Mouse (Mus musculus): Measurements from ENCODE around the gene Inpp4a. TPM values are rescaled to one million over a fixed set of nuclear protein-coding genes. Genes with fewer than 3 reads are reported as not detected.

The Inpp4a gene
- polyA plus RNA-seq, 1 experiment from 2014 or later, result 7.8 TPM

DNA sequence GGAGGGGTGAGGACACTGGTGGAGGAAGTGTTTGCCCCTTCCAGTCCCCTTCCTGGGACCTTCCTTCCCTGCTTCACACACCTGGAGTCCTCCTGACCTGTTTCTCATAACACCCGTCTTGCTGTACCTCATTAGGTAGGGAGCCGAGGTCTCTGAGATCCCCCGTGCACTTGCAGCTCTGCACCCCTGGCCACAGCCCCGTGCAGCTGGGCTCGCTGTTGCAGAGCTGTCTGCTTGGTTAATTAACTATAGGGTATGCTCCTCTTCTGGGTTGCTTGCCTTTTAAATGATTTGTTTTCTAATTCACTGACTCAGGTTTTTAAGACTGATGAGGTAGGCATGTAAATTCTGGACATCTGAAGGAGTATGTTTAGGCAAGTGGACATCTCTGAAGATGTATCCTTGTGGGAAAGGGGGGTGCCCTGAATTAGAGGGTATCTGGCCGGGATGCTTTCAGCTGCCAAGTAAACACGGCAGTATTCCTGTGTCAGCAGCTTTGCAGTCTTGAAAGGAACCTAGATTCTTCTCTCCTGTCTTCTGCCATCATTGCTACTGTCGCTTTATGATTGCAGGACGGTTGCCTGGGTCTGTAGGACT is 6.1 kb downstream of the Inpp4a start:
- Histone ChIP-seq H3K9ac (ENCODE audit: low read depth, low read length) (no peak overlapping the region), H3K4me3 (ENCODE audit: low read depth, low read length) (no peak overlapping the region), H3K27me3 (replicated peaks; ENCODE audit: control insufficient read depth, insufficient read depth, low read length) (no peaks in the 10 kb centered on the region), H3K9me3 (ENCODE audit: control insufficient read depth) (no peaks in the 10 kb centered on the region), H3K4me2 (replicated peaks; ENCODE audit: low read depth) (no peak overlapping the region), H3K27ac (ENCODE audit: low read depth, low read length) (no peak overlapping the region), H3K4me1 (replicated peaks; ENCODE audit: control insufficient read depth, insufficient read depth, low read length) (0 out of 2 replicates have a peak, but pooled peaks cover 4% of the 10 kb centered on the region), H3K36me3 (ENCODE audit: control insufficient read depth, insufficient read depth) (no peaks in the 10 kb centered on the region)
- WGBS, result 61% methylated on average over 9 of the region's 9 CpGs
- no peak for TF ChIP-seq CTCF (IDR thresholded peaks at IDR 0.05; ENCODE audit: low read depth)
- no peak for ATAC-seq

DNA sequence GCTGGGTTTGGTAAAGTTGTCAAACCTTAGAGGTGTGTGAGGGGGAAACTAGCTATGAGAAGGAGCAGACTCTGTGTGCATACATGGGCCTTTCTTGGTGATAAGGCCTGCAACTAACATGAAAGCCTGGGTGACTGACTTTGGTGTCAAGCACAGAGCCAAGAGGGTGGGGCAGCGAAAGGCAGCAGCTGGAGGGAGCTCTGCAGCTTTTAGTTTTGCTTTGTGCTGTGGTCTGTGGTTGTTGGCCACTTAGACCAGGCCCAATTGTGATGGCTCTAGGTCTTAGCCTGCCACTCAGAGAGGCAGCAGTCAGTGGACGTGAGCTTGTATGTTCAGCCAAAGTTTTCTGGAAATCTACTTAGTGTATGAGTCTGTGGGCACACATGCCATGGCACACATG is 7.9 kb downstream of the Inpp4a start:
- Histone ChIP-seq H3K9ac (ENCODE audit: low read depth, low read length) (no peak overlapping the region), H3K36me3 (ENCODE audit: control insufficient read depth, insufficient read depth) (no peaks in the 10 kb centered on the region), H3K9me3 (ENCODE audit: control insufficient read depth) (no peaks in the 10 kb centered on the region), H3K27me3 (replicated peaks; ENCODE audit: control insufficient read depth, insufficient read depth, low read length) (no peaks in the 10 kb centered on the region), H3K27ac (ENCODE audit: low read depth, low read length) (no peak overlapping the region), H3K4me3 (ENCODE audit: low read depth, low read length) (no peak overlapping the region), H3K4me1 (replicated peaks; ENCODE audit: control insufficient read depth, insufficient read depth, low read length) (0 out of 2 replicates have a peak, but pooled peaks cover 4% of the 10 kb centered on the region), H3K4me2 (replicated peaks; ENCODE audit: low read depth) (no peak overlapping the region)
- no peak for ATAC-seq
- 85% methylated on average over 2 of the region's 2 CpGs for WGBS
- TF ChIP-seq CTCF (IDR thresholded peaks at IDR 0.05; ENCODE audit: low read depth), result no peak

DNA sequence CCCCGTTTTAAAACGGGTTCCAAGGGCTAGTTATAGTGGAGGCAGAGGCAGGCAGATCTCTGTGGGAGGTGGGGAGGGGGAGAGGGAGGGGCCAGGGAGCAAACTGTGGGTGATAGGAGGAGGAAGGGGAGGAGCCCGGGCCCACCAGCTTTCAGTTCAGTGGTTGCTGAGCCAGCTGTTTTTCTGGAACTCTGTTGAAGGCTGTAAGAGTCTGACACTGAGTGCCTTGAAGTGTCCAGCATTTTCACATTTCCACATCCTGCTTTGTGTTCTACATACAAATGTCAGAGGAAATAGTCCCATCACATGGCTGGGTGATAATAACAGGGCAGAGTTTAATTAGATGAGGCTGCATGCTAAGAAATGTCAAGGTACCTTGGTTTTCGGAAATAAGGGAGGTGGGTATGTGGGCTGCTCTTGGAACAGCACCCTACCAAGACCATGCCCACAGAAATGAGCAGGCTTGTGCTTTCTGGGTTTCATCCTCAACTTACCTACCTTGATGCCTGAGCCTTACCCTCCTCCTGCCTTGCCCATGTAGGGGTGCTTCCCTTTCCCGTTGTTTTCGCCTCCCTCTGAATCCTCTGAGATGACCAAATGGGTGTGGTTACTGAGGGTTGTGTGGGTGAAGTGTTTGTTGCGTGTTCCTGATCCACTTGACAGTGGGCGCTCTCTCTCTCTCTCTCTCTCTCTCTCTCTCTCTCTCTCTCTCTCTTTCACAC is 8.5 kb downstream of the Inpp4a start:
- Histone ChIP-seq H3K4me3 (ENCODE audit: low read depth, low read length) (no peak overlapping the region), H3K4me2 (replicated peaks; ENCODE audit: low read depth) (no peak overlapping the region), H3K9ac (ENCODE audit: low read depth, low read length) (no peak overlapping the region), H3K9me3 (ENCODE audit: control insufficient read depth) (no peaks in the 10 kb centered on the region), H3K27me3 (replicated peaks; ENCODE audit: control insufficient read depth, insufficient read depth, low read length) (no peaks in the 10 kb centered on the region), H3K36me3 (ENCODE audit: control insufficient read depth, insufficient read depth) (no peaks in the 10 kb centered on the region), H3K27ac (ENCODE audit: low read depth, low read length) (no peak overlapping the region), H3K4me1 (replicated peaks; ENCODE audit: control insufficient read depth, insufficient read depth, low read length) (0 out of 2 replicates have a peak, but pooled peaks cover 4% of the 10 kb centered on the region)
- no peak for TF ChIP-seq CTCF (IDR thresholded peaks at IDR 0.05; ENCODE audit: low read depth)
- no peak for ATAC-seq
- 84% methylated on average over 8 of the region's 8 CpGs for WGBS

DNA sequence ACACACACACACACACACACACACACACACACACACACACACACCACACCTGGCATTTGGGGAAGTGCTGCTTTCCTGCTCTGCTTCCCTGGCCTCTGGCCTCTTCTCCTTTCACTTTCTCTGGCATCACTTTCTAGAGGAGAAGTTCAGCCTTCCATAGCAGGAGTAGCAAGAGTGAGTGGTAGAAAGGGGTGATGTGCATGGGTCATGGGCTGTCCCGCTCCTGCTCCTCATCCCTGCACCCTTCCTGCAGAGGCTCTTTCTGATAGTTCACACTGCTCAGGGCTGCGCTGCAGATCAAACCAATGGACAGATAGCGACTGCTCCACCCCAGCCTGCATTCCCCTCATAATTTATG is 9.1 kb downstream of the Inpp4a start:
- Histone ChIP-seq H3K36me3 (ENCODE audit: control insufficient read depth, insufficient read depth) (no peaks in the 10 kb centered on the region), H3K4me3 (ENCODE audit: low read depth, low read length) (no peak overlapping the region), H3K27me3 (replicated peaks; ENCODE audit: control insufficient read depth, insufficient read depth, low read length) (no peaks in the 10 kb centered on the region), H3K9ac (ENCODE audit: low read depth, low read length) (no peak overlapping the region), H3K4me1 (replicated peaks; ENCODE audit: control insufficient read depth, insufficient read depth, low read length) (0 out of 2 replicates have a peak, but pooled peaks cover 4% of the 10 kb centered on the region), H3K9me3 (ENCODE audit: control insufficient read depth) (no peaks in the 10 kb centered on the region), H3K27ac (ENCODE audit: low read depth, low read length) (no peak overlapping the region), H3K4me2 (replicated peaks; ENCODE audit: low read depth) (no peak overlapping the region)
- peak; percentile 16; the same call in 1 of the 2 replicates for ATAC-seq
- WGBS, result 65% methylated on average over 3 of the region's 3 CpGs
- TF ChIP-seq CTCF (IDR thresholded peaks at IDR 0.05; ENCODE audit: low read depth), result no peak

DNA sequence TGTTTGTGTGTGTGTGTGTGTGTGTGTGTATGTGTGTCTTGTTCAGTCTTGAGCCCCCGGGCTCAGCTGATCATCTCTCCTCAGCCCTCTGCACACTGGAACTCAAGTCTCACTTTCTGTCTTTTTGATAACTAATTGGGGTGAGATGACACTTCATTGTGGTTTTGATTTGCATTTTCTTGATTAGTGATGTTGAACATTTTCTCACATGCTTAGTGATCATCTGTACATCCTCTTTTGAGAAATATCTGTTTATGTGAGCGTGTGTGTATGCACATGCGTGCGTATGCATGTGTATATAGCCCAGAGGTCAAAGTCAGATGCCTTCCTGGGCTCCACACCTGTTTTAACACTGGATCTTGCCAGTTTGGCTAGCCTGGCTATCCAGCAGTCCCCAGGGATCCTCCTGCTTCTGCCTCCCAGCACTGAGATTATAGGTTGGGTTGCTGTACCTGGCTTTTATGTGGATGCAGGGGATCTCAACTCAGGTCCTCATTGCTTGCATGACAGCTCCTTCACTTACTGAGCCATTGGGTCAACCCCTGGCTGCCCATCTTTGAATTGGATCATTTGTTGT is 10.4 kb downstream of the Inpp4a start:
- WGBS, result 92% methylated on average over 4 of the region's 4 CpGs
- Histone ChIP-seq H3K27me3 (replicated peaks; ENCODE audit: control insufficient read depth, insufficient read depth, low read length) (no peaks in the 10 kb centered on the region), H3K4me1 (replicated peaks; ENCODE audit: control insufficient read depth, insufficient read depth, low read length) (0 out of 2 replicates have a peak, but pooled peaks cover 4% of the 10 kb centered on the region), H3K9ac (ENCODE audit: low read depth, low read length) (no peak overlapping the region), H3K27ac (ENCODE audit: low read depth, low read length) (no peak overlapping the region), H3K36me3 (ENCODE audit: control insufficient read depth, insufficient read depth) (no peaks in the 10 kb centered on the region), H3K9me3 (ENCODE audit: control insufficient read depth) (no peaks in the 10 kb centered on the region), H3K4me2 (replicated peaks; ENCODE audit: low read depth) (no peak overlapping the region), H3K4me3 (ENCODE audit: low read depth, low read length) (no peak overlapping the region)
- no peak for TF ChIP-seq CTCF (IDR thresholded peaks at IDR 0.05; ENCODE audit: low read depth)
- no peak for ATAC-seq

DNA sequence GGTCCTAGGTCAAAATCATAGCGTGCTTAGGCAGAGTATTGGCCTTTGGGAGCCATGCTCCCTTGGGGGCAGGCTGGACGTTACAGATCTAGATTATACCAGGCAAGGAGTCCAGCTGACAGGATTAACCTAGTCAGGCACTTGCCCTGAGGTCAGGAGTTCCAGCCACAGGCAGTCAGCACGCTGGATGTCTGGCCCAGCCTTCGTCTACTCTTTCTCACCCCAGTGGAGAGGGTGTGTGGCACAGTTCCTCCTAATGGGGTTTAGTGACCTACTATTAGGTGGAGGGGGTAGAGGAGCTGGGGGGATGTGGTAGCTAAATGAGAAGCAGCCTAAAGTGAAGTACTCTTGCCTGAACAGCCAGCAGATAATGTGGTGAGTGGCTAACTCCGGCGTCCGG is 14.7 kb downstream of the Inpp4a start:
- Histone ChIP-seq H3K4me2 (replicated peaks; ENCODE audit: low read depth) (no peak overlapping the region), H3K9ac (ENCODE audit: low read depth, low read length) (no peak overlapping the region), H3K4me1 (replicated peaks; ENCODE audit: control insufficient read depth, insufficient read depth, low read length) (no peaks in the 10 kb centered on the region), H3K36me3 (ENCODE audit: control insufficient read depth, insufficient read depth) (no peaks in the 10 kb centered on the region), H3K4me3 (ENCODE audit: low read depth, low read length) (no peak overlapping the region), H3K27me3 (replicated peaks; ENCODE audit: control insufficient read depth, insufficient read depth, low read length) (no peaks in the 10 kb centered on the region), H3K9me3 (ENCODE audit: control insufficient read depth) (no peaks in the 10 kb centered on the region), H3K27ac (ENCODE audit: low read depth, low read length) (peak overlapping the region; percentile 21; the same call in 1 of the 2 replicates)
- WGBS, result 60% methylated on average over 7 of the region's 7 CpGs
- no peak for ATAC-seq
- no peak for TF ChIP-seq CTCF (IDR thresholded peaks at IDR 0.05; ENCODE audit: low read depth)

Measured in intestine, postnatal 0 days (tissue).